Mouse (Mus musculus): ENCODE data around the gene Krt77.

The Krt77 gene

GRCm38 (mm10) chr15:101869431-101869830 is at the start of gene Krt77:
Krt77 (minus strand) TSS chr15:101869705.
- DNase-seq (ENCODE audit: low read depth, low spot score), result no peak

- no peak for DNase-seq (ENCODE audit: low read depth, low spot score)
These were observed 46.6 kb upstream of the Krt77 start for GRCm38 (mm10) chr15:101916072-101916471.

DNA sequence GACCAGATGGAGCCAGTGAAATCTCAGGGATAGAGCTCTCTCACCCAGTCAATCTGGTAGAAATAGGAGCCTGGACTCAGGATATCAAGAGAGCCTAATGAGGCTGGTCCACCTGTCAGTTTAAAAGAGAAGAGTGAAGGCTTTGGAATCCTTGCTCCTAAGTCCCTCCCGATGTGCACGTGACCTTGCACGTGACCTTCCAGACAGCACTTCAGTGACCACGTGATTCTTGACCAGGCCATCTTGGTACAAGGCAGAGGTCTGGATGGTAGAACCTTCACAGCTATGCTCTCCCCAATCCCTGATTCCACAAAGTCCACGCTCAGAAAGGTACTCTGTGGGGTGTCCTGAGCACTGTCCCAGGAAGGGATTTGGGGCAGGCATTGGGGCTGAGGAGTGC is 35.3 kb upstream of the Krt77 start:
- DNase-seq (ENCODE audit: low read depth, low spot score), result no peak

DNA sequence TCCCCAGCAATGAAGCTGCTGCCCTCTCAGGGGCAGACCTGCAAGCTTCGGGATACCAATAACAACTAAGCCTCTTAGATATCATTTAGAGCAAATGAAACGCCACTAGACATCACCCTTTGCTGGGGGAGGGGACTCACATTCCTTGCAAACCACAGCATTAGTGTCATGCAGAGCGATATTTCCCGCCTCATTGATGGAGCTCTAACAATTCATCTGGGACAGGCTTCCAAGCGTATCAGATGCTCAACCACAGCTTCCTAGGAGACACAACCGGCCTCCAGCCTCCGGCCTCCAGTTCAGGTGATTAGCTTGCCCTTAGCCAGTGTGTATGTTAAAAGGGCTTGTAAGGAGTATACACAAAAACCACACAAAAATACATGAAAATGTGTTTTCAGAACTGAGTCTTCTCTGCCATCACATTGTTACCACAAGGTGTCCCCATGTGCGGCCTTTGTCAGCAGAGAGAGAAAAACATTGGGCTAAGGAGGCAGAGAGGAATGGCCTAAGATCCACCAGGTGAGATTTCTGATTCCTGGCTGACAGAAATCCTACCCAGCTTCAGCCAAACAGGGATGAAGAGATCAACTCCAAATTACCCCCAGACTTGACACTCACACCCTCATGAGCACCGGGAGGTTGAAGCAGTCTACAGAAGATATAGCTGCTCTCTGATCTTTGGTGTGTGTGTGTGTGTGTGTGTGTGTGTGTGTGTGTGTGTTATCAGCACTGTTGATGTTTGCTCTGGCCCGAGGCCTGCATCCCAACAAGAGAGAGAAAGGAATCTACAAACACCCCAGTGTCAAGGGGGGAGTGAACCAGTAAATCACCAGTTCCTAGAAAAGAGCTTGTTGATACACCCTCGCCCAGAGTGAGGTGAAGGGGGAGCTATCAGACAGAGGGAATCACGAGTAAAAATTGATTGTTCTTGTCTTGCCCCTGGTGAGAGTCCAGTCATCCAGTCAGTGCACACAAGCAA is 33.0 kb upstream of the Krt77 start:
- DNase-seq (ENCODE audit: low read depth, low spot score), result no peak

DNA sequence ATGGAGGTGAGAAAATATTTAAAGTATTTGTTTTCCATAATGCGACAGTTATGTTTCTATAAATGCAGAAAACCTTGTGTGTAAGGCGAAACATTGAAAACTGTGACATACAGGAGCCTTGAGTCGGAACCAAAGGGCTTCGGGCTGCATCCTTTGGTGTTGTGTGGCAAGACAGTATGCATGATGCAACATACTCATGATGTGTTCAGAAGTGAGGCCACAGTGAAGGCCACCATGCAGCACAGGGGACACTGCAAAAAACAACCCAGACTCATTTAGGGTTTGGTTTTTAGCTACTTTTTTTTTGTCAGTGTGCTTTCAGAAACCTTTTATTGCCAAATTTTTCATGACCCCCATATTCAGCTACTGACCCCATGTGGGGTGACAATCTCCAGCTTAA is 25.7 kb upstream of the Krt77 start:
- DNase-seq (ENCODE audit: low read depth, low spot score), result no peak

GRCm38 (mm10) chr15:101892820-101893219 is 23.3 kb upstream of the Krt77 start, which contains the start of gene Krt76:
Krt76 (minus strand) TSS chr15:101892920.
- no peak for DNase-seq (ENCODE audit: low read depth, low spot score)

DNA sequence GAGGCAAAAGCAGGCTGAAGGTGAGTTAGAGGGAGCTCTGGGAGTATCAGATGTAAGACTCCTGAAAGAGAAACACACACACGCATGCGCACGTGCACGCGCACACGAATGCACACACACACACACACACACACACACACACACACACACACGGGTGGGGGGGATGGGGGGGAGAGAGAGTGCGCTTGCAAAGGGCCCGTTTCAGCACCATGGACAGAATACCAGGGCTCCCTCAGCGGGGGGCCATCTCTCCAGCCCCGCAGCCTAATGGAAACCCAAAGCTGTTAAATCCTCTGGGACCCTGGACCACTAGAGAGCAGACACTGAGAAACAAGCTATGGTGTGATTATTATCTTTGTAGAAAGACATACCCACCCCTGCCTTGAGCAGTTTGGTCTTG is 10.3 kb upstream of the Krt77 start:
- peak; percentile 27 for DNase-seq (ENCODE audit: low read depth, low spot score)

DNA sequence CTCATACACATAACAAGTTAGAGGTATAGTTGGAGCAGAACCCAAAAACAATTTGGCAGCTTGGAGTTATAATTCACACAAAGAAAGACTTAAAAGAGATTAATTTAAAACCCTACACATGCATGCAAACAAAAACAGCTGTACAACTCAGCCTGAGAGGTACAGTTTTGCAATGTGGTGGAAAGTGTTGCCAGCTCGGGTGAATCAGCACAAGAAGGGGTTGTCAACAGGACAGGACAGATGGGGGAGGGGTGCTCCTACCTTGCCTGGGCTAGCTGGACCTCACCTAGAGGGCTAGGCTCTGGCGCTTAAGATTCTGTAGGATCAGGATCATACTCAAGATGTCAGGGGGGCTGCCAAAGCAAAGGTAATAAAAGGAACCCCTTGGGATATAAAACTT is 8.5 kb upstream of the Krt77 start:
- DNase-seq (ENCODE audit: low read depth, low spot score), result no peak

GRCm38 (mm10) chr15:101874383-101874782 is 4.9 kb upstream of the Krt77 start:
- DNase-seq (ENCODE audit: low read depth, low spot score), result no peak

DNA sequence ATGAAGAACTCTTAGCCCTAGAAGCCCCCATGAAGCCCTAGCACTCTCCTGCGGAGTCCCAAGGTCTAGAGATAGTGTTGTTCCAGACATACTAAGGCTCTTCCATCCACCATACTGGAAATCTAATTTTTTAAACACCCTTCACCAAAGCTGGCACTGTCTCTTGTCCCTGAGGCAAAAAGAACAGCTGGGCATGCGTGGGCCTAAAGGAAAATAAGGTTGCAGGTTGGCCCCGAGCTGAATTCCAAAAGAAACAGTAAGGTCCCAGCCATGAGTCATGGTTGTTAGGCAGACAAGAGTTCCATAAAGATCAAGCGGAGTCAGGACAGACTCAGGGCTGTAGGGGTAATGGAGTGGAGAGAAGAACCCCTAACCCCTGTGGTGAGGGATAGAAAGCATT is 3.7 kb upstream of the Krt77 start:
- no peak for DNase-seq (ENCODE audit: low read depth, low spot score)

- no peak for DNase-seq (ENCODE audit: low read depth, low spot score)
These were observed 2.8 kb downstream of the Krt77 start for GRCm38 (mm10) chr15:101866754-101867153.

- peak; percentile 17 for DNase-seq (ENCODE audit: low read depth, low spot score)
These were observed 8.9 kb downstream of the Krt77 start for GRCm38 (mm10) chr15:101860421-101861130.

DNA sequence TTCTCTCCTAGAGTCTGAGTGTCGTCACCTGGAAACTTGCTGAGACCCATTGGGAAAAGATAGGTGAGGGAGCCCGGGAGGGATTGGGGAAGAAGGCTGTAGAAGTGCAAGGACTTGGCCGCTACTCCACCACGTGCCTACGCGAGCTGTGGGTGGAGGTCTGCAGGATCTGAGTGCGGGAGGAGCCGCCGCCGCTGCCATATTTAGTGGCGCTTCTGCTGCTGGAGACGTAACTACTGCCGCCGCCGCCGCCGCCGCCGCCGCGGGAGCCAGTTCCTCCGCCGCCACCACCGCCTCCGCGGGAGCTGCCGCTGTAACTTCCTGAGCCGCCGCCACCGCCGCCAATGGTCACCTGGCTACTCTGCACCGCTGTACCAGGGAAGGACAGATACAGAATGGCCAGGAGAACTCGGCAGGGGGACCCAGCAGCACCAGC is 9.8 kb downstream of the Krt77 start:
- peak; percentile 37 for DNase-seq (ENCODE audit: low read depth, low spot score)

DNA sequence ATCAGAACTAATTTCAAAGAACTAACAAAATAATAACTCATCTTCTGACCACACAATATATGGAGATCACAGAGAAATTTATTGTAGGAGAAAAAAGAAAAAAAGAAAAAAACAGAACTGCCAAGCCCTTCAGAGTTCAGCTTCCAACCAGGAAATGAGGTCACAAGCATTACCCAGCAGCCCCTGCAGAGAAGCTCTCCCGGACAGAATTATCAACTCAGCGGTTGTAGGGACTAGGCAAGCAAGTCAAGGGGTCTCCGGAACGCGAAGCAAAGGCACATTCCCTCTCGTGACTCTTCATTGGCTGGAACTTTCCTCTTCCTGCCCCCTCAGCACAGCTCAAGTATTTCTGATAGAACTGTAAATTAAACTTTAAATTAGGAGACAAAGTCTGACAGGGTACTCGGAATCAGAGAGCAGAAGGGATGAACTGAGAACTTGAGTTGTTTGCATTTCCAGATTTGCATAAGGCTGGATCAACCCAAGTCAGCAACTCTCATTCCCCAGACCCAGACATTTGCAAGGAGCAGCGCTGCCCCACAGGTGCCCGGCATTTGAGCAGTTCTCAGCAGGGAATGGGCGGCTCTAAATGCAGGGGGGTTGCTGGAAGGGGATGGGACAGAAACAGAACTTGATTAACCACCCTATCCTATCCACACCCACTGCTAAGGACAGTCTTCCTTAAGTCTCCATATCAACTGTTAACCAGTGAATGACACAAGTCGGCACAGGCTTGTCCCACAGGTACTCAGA is 10.7 kb downstream of the Krt77 start:
- peak; percentile 72 for DNase-seq (ENCODE audit: low read depth, low spot score)

DNA sequence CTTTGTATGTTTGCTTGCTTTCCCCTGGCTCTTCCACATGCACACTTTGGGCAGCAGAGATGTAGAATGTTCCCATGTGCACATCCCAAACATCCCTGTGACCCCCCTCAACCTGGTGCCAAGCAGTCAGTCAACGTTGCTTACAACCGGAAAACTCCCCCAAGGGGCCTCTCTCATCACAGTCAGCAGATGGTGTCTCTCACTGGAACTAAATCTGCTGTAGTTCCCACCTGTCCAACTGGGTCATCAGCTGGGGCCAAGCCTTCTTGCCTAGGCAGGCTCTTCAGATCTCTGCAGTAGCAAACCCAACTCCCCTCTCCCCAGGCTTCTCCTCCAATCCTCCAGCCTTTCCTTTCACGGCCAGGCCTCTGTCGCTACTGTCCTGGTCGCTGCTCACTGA is 12.8 kb downstream of the Krt77 start:
- DNase-seq (ENCODE audit: low read depth, low spot score), result no peak

GRCm38 (mm10) chr15:101855732-101856131 is 13.8 kb downstream of the Krt77 start:
- no peak for DNase-seq (ENCODE audit: low read depth, low spot score)

GRCm38 (mm10) chr15:101854294-101854693 is 15.2 kb downstream of the Krt77 start:
- peak; percentile 8 for DNase-seq (ENCODE audit: low read depth, low spot score)

DNA sequence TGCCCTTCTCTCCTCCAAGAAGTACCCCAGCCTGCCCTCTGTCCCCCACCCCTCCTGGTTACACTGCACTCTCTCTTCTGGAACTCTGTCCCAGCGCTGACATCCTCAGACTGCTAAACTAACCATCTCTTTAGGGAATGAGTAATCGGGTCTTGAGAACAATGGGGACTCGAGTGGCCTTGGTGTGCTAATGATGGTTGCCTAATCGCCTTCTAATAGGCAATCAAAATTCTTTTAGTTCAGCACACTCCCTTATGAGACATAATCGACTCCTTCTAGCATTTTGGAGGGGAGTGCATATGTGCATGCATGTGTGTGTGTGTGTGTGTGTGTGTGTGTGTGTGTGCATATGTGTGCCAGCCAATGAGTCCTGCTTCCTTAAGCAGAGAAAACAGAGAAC is 16.9 kb downstream of the Krt77 start:
- peak; percentile 37 for DNase-seq (ENCODE audit: low read depth, low spot score)

- no peak for DNase-seq (ENCODE audit: low read depth, low spot score)
These were observed 18.8 kb downstream of the Krt77 start, which contains the start of gene Krt1 for GRCm38 (mm10) chr15:101850694-101851093. Krt1 (minus strand) TSS chr15:101850794.

DNA sequence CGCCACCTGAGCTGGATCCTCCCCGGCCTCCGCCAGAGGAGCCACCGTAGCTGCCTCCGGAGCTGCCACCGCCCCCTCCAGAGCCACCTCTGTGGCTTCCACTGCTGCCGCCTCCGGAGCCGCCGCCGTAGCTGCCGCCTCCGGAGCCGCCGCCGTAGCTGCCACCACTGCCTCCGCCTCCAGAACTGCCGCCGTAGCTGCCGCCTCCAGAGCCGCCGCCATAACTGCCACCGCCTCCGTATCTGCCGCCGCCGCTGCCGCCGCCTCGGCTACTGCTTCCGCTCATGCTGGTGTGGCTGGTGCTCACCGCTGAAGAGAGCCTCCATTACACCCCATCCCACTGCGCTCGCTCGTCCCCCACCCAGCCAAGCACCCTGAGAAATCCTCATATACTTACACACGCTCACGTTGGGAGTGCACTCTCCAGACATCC is 23.5 kb downstream of the Krt77 start:
- DNase-seq (ENCODE audit: low read depth, low spot score), result peak; percentile 6

DNA sequence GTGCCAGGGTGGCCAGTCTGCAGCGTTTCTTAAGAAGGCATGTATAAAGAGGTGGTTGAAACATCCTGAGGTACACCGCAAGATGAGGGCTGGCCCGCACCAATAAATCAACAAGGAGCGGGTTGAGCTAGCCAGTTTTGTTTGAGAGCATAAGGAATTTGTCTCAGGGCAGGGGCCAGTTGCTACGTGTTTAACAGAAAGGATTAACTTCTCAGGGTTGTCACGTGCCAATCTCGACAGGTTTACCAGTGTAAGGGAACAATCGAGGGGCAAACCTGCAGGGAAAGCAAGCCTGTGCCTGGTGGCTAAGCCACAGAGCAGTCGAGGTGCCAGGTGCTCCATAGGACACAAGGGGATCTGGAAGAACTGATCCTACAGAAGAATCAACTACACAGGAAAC is 26.3 kb downstream of the Krt77 start:
- DNase-seq (ENCODE audit: low read depth, low spot score), result no peak

All from ES-CJ7 (cell line).